Mouse (Mus musculus): ENCODE data around the gene A730049H05Rik.

DNA sequence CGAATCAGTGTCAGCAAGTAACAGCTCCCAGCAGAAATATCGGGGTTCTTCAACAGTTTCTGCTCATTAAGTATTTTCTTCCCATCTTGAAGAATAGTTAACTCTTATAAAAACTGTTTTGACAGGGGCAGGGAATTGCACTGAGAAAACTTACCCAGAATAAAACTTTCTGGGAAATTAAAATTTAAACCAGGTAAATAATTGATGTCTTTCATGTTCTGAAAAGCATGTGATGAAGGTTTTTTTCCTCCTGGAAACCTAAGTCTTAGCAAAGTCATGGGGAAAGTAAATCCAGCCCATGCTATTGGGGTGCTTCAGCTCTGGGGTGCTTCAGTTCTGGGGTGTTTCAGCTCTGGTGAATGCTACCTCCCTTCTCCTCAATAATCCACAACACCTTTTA lies 5.7 kb upstream of the A730049H05Rik start:
- no peak for TF ChIP-seq CTCF (IDR thresholded peaks at IDR 0.05; ENCODE audit: borderline replicate concordance, extremely low read depth, insufficient read depth, insufficient read length)
- TF ChIP-seq POLR2A (IDR thresholded peaks at IDR 0.05; ENCODE audit: borderline replicate concordance, extremely low read depth, insufficient read depth, insufficient read length, poor library complexity, severe bottlenecking), result no peak

Data from brain, embryonic 14.5 days (tissue).